16 mouse cellular contexts compared by ENCODE assay signal in genomic region chr6:22235133-22235532, GRCm38 (mm10). TPM values are rescaled to one million over a fixed set of nuclear protein-coding genes. Genes with fewer than 3 reads are reported as not detected.
"Had no signal": no experiment of that assay in that cellular context is flagged by ENCODE, and none has a peak within 500 bp of the region (broad histone marks: within the 10 kb centered on the region; RNA-seq: fewer than 3 reads in every experiment).

No protein-coding gene starts in this region.

- H3K4me3 ChIP-seq: limb, embryonic 12.5 days; limb, embryonic 15.5 days; lung, embryonic 15.5 days had no signal

- H3K4me2 ChIP-seq: limb, embryonic 12.5 days; limb, embryonic 15.5 days; liver, embryonic 11.5 days; lung, embryonic 15.5 days; midbrain, embryonic 11.5 days had no signal

- H3K27ac ChIP-seq: hindbrain, postnatal 0 days; limb, embryonic 12.5 days; limb, embryonic 15.5 days; liver, embryonic 14.5 days; lung, embryonic 15.5 days had no signal

- H3K9me3 ChIP-seq: limb, embryonic 12.5 days; limb, embryonic 15.5 days; lung, embryonic 15.5 days had no signal

- H3K9ac ChIP-seq: limb, embryonic 12.5 days; limb, embryonic 15.5 days; liver, embryonic 14.5 days; liver, postnatal 0 days; lung, embryonic 15.5 days had no signal

- DNase-seq: left cerebral cortex, postnatal 4 days; liver, postnatal 0 days; midbrain, embryonic 14.5 days; thymus, adult 18-20 months; thymus, postnatal 4 days had no signal

- H3K27me3 ChIP-seq: limb, embryonic 12.5 days; limb, embryonic 15.5 days; lung, embryonic 15.5 days had no signal

- H3K36me3 ChIP-seq: lung, embryonic 15.5 days had no signal

- ATAC-seq: hindbrain, postnatal 0 days; inflammation-experienced regulatory T-cells, adult 6 months; intestine, embryonic 16.5 days; liver, postnatal 0 days had no signal

- H3K4me1 ChIP-seq: limb, embryonic 15.5 days; lung, embryonic 15.5 days had no signal

RNA-seq across cellular contexts. Expression of gene Wnt16, which starts 52.9 kb away (rescaled TPM):
- polyA plus RNA-seq: liver, postnatal 0 days; small intestine, adult 2 months; testis, adult 2 months had no signal
